Mouse (Mus musculus) stomach, embryonic 14.5 days (tissue): ENCODE data around the gene Mpzl2. TPM values are rescaled to one million over a fixed set of nuclear protein-coding genes. Genes with fewer than 3 reads are reported as not detected.

ENCODE experiments used
- ATAC-seq: fragments of 200-750 bp; cut with Nextera tagmentation; 2 replicates; pipeline ENCODE4 v1.8.0; 2017; ENCODE audit warnings: low read depth, moderate TSS enrichment; ENCODE audit not compliant: insufficient number of reproducible peaks, insufficient read depth, low FRiP score
- H3K27ac ChIP-seq: fragments of 300-500 bp; sonication (generic); 2 replicates; pipeline ENCODE4 v1.5.1; 2014; ENCODE audit warnings: mild to moderate bottlenecking, low read length, moderate library complexity, mixed read lengths
- H3K27me3 ChIP-seq: fragments of 300-500 bp; sonication (generic); 2 replicates; pipeline ENCODE4 v1.6.1; 2014; ENCODE audit warnings: low read length, control low read depth, mixed read lengths; ENCODE audit not compliant: control insufficient read depth, insufficient read depth
- H3K36me3 ChIP-seq: fragments of 300-500 bp; sonication (generic); 2 replicates; pipeline ENCODE4 v1.6.1; 2014; ENCODE audit warnings: mild to moderate bottlenecking, control low read depth, low read length, moderate library complexity, mixed read lengths; ENCODE audit not compliant: control insufficient read depth, insufficient read depth
- H3K4me1 ChIP-seq: fragments of 300-500 bp; sonication (generic); 2 replicates; pipeline ENCODE4 v1.6.1; 2014; ENCODE audit warnings: low read length, control low read depth, mixed read lengths; ENCODE audit not compliant: control insufficient read depth, insufficient read depth
- H3K4me2 ChIP-seq: fragments of 300-500 bp; sonication (generic); replicated peaks from 2 replicates; pipeline ENCODE4 v1.6.1; 2014; ENCODE audit warnings: low read depth, low read length, control low read depth
- H3K4me3 ChIP-seq: fragments of 300-500 bp; sonication (generic); 2 replicates; pipeline ENCODE4 v1.5.1; 2014; ENCODE audit warnings: low read depth, low read length, control low read depth
- H3K9ac ChIP-seq: fragments of 300-500 bp; sonication (generic); replicated peaks from 2 replicates; pipeline ENCODE4 v1.6.1; 2014; ENCODE audit warnings: low read depth, mild to moderate bottlenecking, control low read depth, low read length, moderate library complexity, mixed read lengths
- H3K9me3 ChIP-seq: fragments of 300-500 bp; sonication (generic); 2 replicates; pipeline ENCODE4 v1.6.1; 2016; ENCODE audit warnings: low read depth, low read length, control low read depth; ENCODE audit not compliant: control insufficient read depth
- WGBS: fragments of 180-500 bp; shearing (Covaris S2); extraction: QIAGEN DNeasy Blood & Tissue Kit; methylation state at CpG from one replicate; pipeline ENCODE4 v1.1.7; 2014; 5-methylcytosine and 5-hydroxymethylcytosine counted together
- polyA plus RNA-seq: library from polyadenylated mRNA; unstranded; fragments of >200 nt; fragmentation: Nextera tagmentation; extraction: Ambion mirVana; gene quantifications from 2 replicates; pipeline ENCODE4 v1.2.1, GENCODE M21; 2014

Mpzl2 gene
- polyA plus RNA-seq, 1 experiment from 2014 or later: 28.6 TPM

- H3K27me3 ChIP-seq: no peaks in the 10 kb centered on the region
- no peaks in the 10 kb centered on the region for H3K36me3 ChIP-seq
- no peaks in the 10 kb centered on the region for H3K4me1 ChIP-seq
- WGBS: 27% methylated on average over 5 of the region's 5 CpGs
- H3K4me2 ChIP-seq: no peak overlapping the region
- no peak for ATAC-seq
- no peaks in the 10 kb centered on the region for H3K9me3 ChIP-seq
- H3K4me3 ChIP-seq: no peak overlapping the region
- no peak overlapping the region for H3K9ac ChIP-seq
- H3K27ac ChIP-seq: no peak overlapping the region
Observed at GRCm38 (mm10) chr9:45058304-45058940, 18.8 kb downstream of the Mpzl2 start.

DNA sequence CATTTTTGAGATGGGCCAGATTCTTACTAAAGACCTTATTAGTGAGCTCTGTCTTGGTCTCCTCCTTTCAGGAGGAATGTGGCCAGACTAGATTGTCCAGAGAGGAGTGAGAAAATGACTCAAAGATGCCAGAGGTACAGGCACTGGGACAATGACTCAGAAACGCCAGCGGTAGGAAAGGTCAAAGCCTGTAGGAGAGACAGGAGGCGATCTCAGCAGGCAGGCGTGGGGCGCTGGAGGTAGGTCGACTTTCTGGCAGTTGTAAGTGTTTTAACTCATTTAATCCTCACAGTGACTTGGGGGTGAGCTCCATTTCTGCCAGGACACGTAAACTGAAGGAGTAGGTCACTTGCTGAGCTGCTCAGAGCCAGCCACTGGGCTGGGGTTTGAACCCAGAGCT is 20.6 kb downstream of the Mpzl2 start:
- H3K9ac ChIP-seq: no peak overlapping the region
- H3K4me1 ChIP-seq: no peaks in the 10 kb centered on the region
- no peaks in the 10 kb centered on the region for H3K27me3 ChIP-seq
- no peaks in the 10 kb centered on the region for H3K36me3 ChIP-seq
- no peak overlapping the region for H3K27ac ChIP-seq
- H3K9me3 ChIP-seq: no peaks in the 10 kb centered on the region
- WGBS: 37% methylated on average over 7 of the region's 7 CpGs
- no peak for ATAC-seq
- no peak overlapping the region for H3K4me2 ChIP-seq
- H3K4me3 ChIP-seq: no peak overlapping the region

DNA sequence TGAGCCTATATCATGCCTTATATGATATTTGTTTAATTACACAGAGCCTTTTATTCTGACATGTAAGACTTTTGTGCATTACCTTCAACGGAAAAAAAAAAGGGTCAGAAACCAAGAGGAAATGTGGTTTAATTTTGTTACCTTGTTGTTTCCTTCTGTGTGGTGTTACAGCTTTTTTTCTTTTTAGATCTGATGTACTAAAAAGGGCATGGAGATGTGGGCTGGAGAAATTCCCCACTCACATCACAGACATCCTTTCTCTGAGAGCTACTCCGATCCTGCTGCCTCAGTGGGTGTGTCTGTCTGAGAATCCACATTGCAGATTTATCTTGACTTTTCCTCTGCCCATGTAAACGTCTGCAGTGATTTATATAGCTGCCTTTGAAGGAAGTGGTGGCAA is 23.1 kb downstream of the Mpzl2 start:
- Histone ChIP-seq H3K9ac (no peak overlapping the region), H3K9me3 (no peaks in the 10 kb centered on the region), H3K4me1 (no peaks in the 10 kb centered on the region), H3K27me3 (no peaks in the 10 kb centered on the region), H3K4me3 (no peak overlapping the region), H3K27ac (no peak overlapping the region), H3K36me3 (no peaks in the 10 kb centered on the region), H3K4me2 (no peak overlapping the region)
- no peak for ATAC-seq
- WGBS: 54% methylated on average over 3 of the region's 3 CpGs

- H3K4me1 ChIP-seq: no peaks in the 10 kb centered on the region
- no peak overlapping the region for H3K9ac ChIP-seq
- no peaks in the 10 kb centered on the region for H3K36me3 ChIP-seq
- 73% methylated on average over 6 of the region's 6 CpGs for WGBS
- no peaks in the 10 kb centered on the region for H3K9me3 ChIP-seq
- no peaks in the 10 kb centered on the region for H3K27me3 ChIP-seq
- no peak overlapping the region for H3K4me2 ChIP-seq
- no peak for ATAC-seq
- no peak overlapping the region for H3K27ac ChIP-seq
- no peak overlapping the region for H3K4me3 ChIP-seq
Observed at GRCm38 (mm10) chr9:45064421-45064820, 24.8 kb downstream of the Mpzl2 start.

- no peak overlapping the region for H3K27ac ChIP-seq
- no peak for ATAC-seq
- H3K4me3 ChIP-seq: no peak overlapping the region
- H3K36me3 ChIP-seq: no peaks in the 10 kb centered on the region
- H3K9me3 ChIP-seq: no peaks in the 10 kb centered on the region
- no peaks in the 10 kb centered on the region for H3K4me1 ChIP-seq
- no peaks in the 10 kb centered on the region for H3K27me3 ChIP-seq
- H3K9ac ChIP-seq: no peak overlapping the region
- 85% methylated on average over 4 of the region's 4 CpGs for WGBS
- H3K4me2 ChIP-seq: no peak overlapping the region
Observed at GRCm38 (mm10) chr9:45066735-45067134, 27.1 kb downstream of the Mpzl2 start.

DNA sequence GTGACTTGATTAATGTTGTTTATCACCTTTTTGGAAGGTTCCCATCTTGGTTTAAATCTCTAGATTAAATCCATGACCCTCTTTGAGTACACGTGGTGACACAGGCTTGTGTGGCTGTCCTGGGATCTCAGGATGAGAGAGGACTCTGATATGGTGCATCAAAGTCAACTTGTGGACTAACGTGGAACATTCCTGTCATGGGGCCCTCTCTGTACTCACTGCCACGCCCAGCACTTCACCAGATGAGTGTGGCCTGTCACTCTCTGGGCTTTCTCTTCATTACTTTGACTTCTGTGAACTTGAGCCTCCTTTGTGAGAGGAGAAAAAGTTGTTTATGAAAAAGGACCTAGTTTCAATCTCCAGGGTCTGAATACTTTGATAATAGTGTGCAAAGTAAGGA is 32.2 kb downstream of the Mpzl2 start:
- Histone ChIP-seq H3K4me1 (no peaks in the 10 kb centered on the region), H3K36me3 (no peaks in the 10 kb centered on the region), H3K9me3 (no peaks in the 10 kb centered on the region), H3K27me3 (no peaks in the 10 kb centered on the region), H3K4me2 (no peak overlapping the region), H3K4me3 (no peak overlapping the region), H3K9ac (no peak overlapping the region), H3K27ac (no peak overlapping the region)
- no peak for ATAC-seq
- 39% methylated on average over 3 of the region's 3 CpGs for WGBS

- Histone ChIP-seq H3K36me3 (no peaks in the 10 kb centered on the region), H3K9me3 (no peaks in the 10 kb centered on the region), H3K9ac (no peak overlapping the region), H3K27ac (no peak overlapping the region), H3K4me1 (no peaks in the 10 kb centered on the region), H3K4me3 (no peak overlapping the region), H3K27me3 (no peaks in the 10 kb centered on the region), H3K4me2 (no peak overlapping the region)
- WGBS: 66% methylated on average over 3 of the region's 3 CpGs
- no peak for ATAC-seq
Observed at GRCm38 (mm10) chr9:45077859-45078258, 38.3 kb downstream of the Mpzl2 start.

- no peak for ATAC-seq
- Histone ChIP-seq H3K4me3 (no peak within 1 kb of the TSS), H3K4me1 (no peaks in the 10 kb centered on the region), H3K27me3 (no peaks in the 10 kb centered on the region), H3K27ac (no peak within 1 kb of the TSS), H3K9me3 (no peaks in the 10 kb centered on the region), H3K36me3 (no peaks in the 10 kb centered on the region), H3K4me2 (no peak within 1 kb of the TSS), H3K9ac (no peak within 1 kb of the TSS)
- WGBS: 87% methylated on average over 5 of the region's 5 CpGs
Observed at GRCm38 (mm10) chr9:45079011-45079410, 39.4 kb downstream of the Mpzl2 start, which contains the start of gene Jaml. Gene Jaml (plus strand): TSS chr9:45079183.

- ATAC-seq: no peak
- H3K4me3 ChIP-seq: no peak overlapping the region
- 89% methylated on average over 3 of the region's 3 CpGs for WGBS
Observed at GRCm38 (mm10) chr9:45083132-45083531, 43.5 kb downstream of the Mpzl2 start.

More at GRCm38 (mm10) chr9:45083132-45083531, 43.5 kb downstream of the Mpzl2 start:
- H3K27me3 ChIP-seq: no peaks in the 10 kb centered on the region
- H3K9me3 ChIP-seq: no peaks in the 10 kb centered on the region
- H3K4me2 ChIP-seq: no peak overlapping the region
- no peak overlapping the region for H3K9ac ChIP-seq
- H3K4me1 ChIP-seq: no peaks in the 10 kb centered on the region
- H3K27ac ChIP-seq: no peak overlapping the region
- no peaks in the 10 kb centered on the region for H3K36me3 ChIP-seq
